Mouse (Mus musculus) left cerebral cortex, postnatal 10 days (tissue): Measurements from ENCODE around the gene Nipbl. TPM values are rescaled to one million over a fixed set of nuclear protein-coding genes. Genes with fewer than 3 reads are reported as not detected.
"Not testable (repeated sequence)": the region's sequence is repeated elsewhere in the genome, so short reads cannot be mapped to it uniquely, and the experiment has no call there.

Source experiments
- DNase-seq, 2 experiments: peaks; one replicate each; pipeline ENCODE4 v3.0.0; 2021 to 2022; ENCODE audit warnings: low spot score in 2 of 2, mixed read lengths in 1 of 2; ENCODE audit errors: extremely low spot score in 1 of 2
- intact Hi-C: fragments of 180-260 bp; cut with DNase I; formaldehyde crosslinking; loops from one replicate; pipeline ENCODE4 v1.15.1; 2025
- total RNA-seq, 2 experiments: library from RNA; stranded (reverse); gene quantifications; 2 replicates each; pipeline ENCODE4 v1.2.3; 2021

Gene Nipbl
- total RNA-seq: 10 to 100 TPM; 28.8 to 30.2 TPM

DNA sequence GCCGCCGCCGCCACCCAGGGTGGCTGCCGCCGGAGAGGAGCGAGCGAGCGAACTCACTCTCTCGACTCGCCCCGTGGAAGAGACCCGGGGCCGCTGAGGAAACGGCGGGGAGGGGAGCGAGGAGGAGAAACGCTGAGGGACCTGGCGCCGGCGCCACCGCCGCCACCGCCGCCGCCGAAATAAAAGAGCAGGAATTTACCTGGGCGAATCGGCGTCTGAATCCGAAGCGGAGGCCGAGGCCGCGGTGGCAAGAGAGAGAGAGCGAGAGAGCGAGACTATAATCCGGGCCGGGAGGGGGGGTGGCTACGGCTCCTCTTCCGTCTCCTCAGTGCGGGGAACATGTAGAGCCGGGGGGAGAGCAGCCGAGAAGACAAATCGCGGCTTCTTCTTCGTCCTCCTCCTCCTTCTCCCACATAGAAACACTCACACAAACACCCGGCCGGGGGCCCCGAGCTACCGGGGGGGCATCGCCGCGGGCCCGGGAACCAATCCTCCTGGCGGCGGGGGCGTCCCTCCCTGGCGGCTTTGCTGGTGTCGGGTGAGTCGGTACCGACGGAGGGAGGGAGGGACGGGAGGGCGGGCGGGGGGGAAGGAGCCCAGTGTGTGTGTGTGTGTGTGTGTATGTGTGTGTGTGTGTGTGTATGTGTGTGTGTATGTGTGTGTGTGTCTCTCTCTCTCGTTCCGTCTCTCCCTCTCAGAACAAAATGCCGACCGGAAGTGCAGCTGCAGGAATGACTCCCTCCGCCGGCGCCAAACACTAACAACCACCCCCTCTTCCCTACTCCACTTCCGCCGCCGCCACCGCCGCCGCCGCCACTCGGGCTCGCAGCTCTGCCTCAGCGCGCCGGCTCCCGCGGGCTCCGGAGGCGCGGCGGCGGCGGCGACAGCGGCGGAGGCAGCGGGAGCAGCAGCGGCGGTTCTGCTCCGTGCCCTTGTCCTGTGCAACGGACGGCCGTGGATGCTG, at the start of gene Nipbl:
TSS of gene Nipbl (minus strand) at position 538 of the 964 bp plus-strand sequence.
- intact Hi-C loops: loop anchor here (5.0 kb wide), 1 partner anchor 62 kb away; no protein-coding TSS in a partner anchor
- peak; percentile 90 to 96 for DNase-seq

GRCm38 (mm10) chr15:8485261-8485660, 41.0 kb upstream of the Nipbl start:
- no peak for DNase-seq
- intact Hi-C loops: no loop called here

DNA sequence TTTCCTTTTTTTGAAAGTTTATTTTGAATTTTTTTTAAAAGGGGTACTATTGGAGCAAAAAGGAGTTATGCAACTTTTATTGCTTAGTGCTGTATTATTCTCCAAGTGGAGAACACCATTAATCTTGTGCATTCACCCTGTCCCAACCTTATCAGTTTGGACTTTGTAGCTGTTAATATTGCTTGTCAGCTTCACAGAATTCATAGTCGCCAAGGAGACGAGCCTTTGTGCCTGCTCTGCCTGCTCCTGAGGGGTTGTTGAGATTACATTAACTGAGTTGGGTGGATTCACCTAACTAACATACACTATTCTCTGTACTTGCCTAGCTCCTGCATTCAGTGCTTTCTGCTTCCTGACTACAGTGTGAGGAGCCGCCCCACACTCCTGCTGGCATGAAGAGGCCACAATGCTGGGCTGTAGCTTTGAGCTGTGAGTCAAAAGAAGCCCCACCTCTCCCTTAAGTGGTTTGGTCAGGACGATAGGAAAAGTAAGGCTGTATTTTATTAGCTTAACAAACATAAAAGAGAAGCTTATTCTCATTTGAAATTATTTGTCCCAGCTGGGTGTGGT, 24.8 kb upstream of the Nipbl start:
- intact Hi-C loops: no loop called here

DNA sequence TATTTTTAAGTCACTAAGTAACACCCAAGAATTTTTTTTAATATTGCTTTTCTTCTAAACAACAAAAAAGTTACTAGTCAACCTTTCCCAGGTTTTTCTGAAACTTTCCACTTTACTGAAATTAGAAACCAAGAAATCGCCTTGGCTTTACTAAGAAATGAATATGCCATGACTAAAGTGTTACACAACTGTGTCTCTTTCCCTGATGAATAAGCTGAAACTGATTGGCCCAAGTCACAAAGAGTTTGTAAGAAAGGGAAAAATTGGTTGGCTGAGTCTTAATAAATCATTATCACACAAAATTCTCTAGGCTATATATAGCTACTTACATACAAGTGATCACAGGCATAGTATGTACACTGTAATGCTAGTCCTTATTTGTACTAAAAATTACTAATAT, 19.3 kb upstream of the Nipbl start:
- intact Hi-C loops: no loop called here
- no peak for DNase-seq

More for the DNA sequence above, 24.8 kb upstream of the Nipbl start:
- DNase-seq: no peak

- intact Hi-C loops: no loop called here
- no peak for DNase-seq
Measured at GRCm38 (mm10) chr15:8462780-8463179, 18.5 kb upstream of the Nipbl start.

DNA sequence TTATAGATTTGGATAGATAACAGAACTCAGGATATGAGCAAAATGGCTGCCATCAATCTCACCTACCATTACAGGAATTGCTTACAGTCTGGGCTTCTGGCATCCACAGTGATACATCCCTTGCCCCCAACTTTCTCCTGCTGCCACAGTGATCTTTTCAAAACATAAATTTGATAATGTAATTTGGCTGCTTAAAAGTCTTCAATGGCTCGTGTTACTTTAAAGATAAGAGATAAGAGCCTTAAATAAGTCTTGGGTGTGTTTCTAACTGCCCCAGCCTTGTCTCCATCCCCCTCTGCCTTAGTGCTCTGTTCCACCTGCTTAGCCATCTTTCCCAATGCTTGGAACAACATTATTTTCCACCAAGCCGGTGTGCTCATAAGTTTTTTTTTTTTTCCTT, 16.6 kb upstream of the Nipbl start:
- intact Hi-C loops: no loop called here
- no peak for DNase-seq

DNA sequence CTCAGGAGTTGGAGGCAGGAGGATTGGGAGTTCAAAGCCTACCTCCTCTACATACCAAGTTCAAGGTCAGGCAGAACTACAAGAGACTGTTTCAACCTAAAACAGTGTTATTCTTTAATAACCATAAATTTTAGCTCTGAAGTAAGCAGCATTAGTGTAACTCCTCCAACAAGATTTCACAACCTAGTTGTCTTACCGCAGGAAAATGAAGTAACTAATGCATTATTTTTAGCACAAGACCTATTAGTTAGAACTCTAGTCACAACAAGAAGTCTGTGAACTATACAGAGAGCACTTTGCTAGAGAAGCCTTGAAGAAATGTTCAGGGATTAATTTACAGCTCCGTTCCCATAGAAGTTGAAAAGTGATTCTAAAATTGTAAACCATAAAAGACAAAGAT, 15.7 kb upstream of the Nipbl start:
- DNase-seq: no peak
- intact Hi-C loops: no loop called here

- intact Hi-C loops, DNase-seq: not testable (repeated sequence)
Measured at GRCm38 (mm10) chr15:8456223-8456622, 12.0 kb upstream of the Nipbl start.

DNA sequence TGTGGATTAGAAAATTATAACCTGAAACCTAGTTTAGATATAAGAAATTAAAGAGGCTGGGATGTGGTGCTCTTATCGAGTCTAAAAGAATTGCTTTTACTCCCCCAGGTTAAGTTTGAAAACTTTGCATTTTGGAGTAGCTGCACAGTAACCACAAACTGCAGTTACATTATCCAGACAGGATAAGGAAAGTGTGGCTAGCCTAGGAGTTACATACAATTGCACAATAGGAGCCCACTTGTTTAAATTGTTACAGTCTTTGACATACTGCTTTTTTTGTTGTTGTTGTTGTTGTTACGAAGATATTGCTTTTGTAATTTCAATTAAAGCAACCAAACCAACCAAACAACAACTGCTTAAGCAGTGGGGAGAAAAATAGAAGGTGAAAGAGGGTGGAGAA, 11.2 kb upstream of the Nipbl start:
- DNase-seq: no peak
- intact Hi-C loops: no loop called here

DNA sequence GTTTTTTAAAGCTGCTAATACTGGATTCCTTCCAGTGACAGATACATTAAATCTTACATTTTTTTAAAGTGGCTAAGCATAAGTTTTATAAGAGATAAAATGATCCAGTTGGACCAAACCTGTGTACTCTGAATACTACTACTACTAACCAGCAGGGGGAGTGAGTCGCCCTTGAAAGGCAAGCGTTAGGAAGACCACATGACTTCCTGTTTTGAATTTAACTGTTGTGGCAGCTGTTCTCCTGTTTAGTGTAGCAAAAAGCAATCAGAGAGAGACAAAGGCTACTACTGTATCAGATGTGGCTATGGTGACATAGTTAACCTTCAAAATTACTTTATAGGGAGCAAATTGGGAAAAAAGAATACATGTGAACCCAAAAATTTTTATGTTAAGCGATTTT, 6.8 kb upstream of the Nipbl start:
- peak in 1 of 2 experiments; percentile 33 for DNase-seq

DNA sequence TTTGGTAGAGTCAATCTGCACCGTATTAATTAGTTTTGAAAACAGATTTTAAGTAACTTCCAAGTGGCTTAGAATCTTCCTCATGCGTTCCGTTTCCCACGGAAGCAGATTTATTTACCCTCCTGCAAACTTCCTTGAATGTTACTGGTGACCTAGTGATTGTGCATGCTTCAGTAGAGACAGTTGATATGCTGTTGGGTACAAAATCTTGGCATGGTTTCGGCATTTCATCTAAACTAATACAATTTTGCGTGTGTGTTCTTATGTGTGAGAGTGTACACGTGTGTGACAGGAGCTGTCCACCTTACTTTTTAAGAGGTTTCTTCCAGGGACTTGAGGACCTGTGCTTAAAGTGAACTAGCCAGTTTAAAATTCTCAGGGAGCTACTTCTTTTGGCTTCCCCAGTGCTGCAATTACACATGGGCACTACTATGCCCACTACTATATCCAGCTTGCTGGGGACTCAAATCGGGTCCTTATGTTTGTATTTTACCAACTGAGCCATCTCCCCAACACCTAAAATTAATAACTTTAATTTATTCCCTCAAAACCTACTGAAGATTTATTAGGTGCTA, 3.0 kb upstream of the Nipbl start:
- no peak for DNase-seq
- intact Hi-C loops: loop anchor here (5.0 kb wide), 1 partner anchor 140 kb away; no protein-coding TSS in a partner anchor

More for the DNA sequence above, 6.8 kb upstream of the Nipbl start:
- intact Hi-C loops: no loop called here

DNA sequence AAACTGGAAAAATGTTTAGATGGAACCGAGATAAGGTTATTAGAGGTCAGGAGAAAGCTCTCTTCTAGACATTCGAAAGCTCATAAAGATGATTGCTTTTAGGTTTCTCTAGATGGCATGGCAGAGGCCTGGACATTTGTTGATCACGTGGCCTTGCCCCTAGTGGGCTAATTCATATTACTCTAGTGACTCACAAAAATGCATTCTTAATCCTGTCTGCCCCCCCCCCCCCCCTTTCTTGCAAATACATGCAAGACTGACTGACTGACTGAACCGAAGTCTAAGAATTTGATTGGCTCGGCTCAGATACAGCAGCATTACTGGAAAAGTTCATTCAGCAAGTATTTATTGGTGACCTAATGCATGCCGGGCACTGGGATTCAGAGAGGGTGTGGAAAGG, 2.2 kb upstream of the Nipbl start:
- DNase-seq: peak in 1 of 2 experiments; percentile 30
- intact Hi-C loops: loop anchor here (5.0 kb wide), 1 partner anchor 141 kb away; no protein-coding TSS in a partner anchor

DNA sequence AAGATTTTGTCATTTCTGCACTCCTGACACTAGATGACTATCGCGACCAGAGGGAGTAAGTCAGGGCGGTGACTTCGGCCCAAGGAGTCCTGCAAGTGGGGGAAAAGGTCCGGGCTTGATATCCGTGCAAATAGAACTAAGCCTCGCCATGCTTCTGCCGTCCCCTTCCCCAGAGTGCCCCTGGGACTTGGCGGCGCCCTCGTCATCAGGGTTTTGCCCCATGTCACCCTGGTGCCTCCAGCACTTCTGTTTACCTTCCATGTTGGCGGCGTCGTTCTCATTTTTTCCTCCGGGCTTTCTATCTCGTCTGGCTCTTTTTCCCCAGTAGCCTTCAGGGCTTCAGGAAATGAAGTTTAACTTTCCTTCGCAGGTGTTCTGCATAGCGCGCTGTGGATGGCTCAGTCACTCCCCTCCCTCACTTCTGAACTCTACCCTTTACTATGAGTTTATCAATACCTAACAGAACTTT, 1.7 kb upstream of the Nipbl start:
- intact Hi-C loops: loop anchor here (5.0 kb wide), 1 partner anchor 141 kb away; no protein-coding TSS in a partner anchor
- DNase-seq: peak in 1 of 2 experiments; percentile 41

GRCm38 (mm10) chr15:8444890-8445597, 781 bp upstream of the Nipbl start:
- intact Hi-C loops: loop anchor here (5.0 kb wide), 2 partner anchors 63 to 142 kb away; no protein-coding TSS in a partner anchor
- peak; percentile 54 to 90 for DNase-seq

DNA sequence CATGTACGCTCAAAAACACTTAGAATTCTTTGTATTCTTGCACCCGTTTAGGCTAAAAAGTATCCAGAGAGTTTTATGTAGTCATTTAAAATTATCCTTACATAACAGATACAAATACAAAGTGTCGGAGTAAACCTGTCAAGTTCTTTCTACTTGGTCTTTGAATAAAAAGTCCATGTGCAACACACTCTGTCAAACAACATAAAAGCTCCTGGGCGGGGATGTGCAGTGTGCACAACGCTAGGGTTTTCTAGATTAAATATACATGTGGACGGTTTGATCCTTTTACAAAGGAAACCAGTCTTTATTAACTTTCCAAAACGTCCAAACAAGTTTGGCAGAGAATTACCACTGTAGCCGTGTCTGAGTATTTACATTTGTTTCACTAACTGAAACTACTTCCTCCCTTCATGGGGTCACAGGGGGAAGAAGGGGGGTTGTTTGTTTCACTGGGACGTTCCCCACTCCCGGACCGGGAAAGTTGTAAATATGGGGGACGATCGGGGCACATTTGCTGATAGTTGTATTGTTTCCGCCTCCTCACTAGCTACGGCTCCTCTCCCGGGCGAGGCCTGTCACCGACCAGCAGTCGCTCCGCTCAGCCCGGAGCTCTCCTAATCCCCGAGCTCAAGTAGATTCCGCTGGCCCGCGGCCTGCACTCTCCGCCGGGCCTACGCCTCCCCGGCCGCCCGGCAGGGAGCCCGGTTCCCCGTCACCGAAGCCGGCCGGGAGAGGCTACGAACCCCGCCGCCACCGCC, 916 bp downstream of the Nipbl start:
- peak; percentile 27 to 78 for DNase-seq
- intact Hi-C loops: loop anchor here (5.0 kb wide), 1 partner anchor 61 kb away; no protein-coding TSS in a partner anchor

DNA sequence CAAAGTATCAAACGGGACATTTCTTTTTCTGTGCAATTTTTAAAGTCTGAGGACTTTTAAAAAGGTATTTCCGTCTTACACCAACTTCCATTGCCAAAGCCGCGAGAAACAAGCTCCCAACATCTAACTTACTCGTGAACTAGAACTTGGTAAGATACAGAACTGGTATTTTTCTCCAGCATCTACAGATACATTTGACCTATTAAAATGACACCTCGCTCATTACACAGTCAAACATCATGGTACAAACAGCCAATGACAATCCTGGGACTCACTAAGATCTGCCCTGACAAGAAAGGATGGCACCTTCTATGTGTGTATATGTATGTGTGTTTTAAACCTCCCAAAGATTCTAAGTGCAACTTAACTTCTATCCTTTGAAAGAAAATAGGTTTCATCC, 1.5 kb downstream of the Nipbl start:
- no peak for DNase-seq
- intact Hi-C loops: loop anchor here (5.0 kb wide), 1 partner anchor 60 kb away; no protein-coding TSS in a partner anchor

DNA sequence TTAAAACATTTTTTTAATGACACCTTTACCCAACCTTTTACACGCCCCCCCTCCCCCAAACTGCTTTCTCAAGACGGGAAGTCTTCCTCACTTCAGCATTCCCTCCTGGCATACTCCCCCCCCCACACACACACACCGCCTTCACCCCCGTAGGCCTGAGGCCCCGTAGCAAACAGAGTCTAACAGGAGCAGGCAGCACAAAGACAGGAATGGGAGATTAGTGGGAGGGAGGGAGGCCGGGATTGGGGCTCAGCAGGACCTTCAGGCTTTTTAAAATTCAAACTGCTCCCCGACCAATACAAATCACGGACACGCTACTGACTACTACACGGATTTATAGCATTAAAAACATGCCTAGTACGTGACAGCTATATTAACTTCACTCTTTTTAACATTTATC, 2.1 kb downstream of the Nipbl start:
- intact Hi-C loops: loop anchor here (5.0 kb wide), 1 partner anchor 60 kb away; no protein-coding TSS in a partner anchor

More for the DNA sequence above, 2.1 kb downstream of the Nipbl start:
- DNase-seq: peak in 1 of 2 experiments; percentile 25
